26 mouse cellular contexts compared by ENCODE assay signal in the genomic region with DNA sequence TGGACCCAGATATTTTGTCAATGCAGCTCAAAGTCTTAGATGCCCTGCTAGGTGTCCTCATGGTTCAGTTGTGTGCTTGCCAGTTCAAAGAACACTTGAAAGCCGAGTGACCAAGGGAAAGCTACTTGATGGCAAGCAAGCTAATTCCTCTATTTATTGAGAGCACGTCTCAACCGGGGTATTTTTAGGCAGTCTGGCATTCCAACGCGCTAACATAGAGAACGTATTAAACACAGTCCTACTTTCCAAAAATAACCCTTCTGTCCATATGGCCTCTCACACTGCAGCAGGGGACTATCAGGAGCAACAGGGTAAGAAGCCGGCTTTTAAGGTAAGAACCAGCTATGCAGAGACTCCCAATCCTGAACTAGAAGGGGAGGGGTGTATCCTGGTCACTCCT.
DNase-seq lines count a peak whose midpoint lies in the region; ATAC-seq lines count a peak whose summit lies in the region.
"Had no signal": no experiment of that assay in that cellular context is flagged by ENCODE, and none has a peak within 500 bp of the region (broad histone marks: within the 10 kb centered on the region; RNA-seq: fewer than 3 reads in every experiment).

No protein-coding gene starts in this region.

- peak overlapping the region; percentile 41; the same call in 1 of the 2 replicates for H3K27ac ChIP-seq in heart, embryonic 12.5 days (ENCODE audit: poor library complexity, severe bottlenecking)
- no peak overlapping the region for H3K27ac ChIP-seq in midbrain, embryonic 16.5 days (ENCODE audit: low read length)
- H3K27ac ChIP-seq: embryonic facial prominence, embryonic 13.5 days; forebrain, embryonic 13.5 days; gastrocnemius, adult 2 months; left cerebral cortex, adult 2 months; liver, embryonic 13.5 days; neural tube, embryonic 15.5 days; stomach, embryonic 15.5 days had no signal

- no peak overlapping the region for H3K4me2 ChIP-seq in heart, embryonic 12.5 days
- H3K4me2 ChIP-seq in midbrain, embryonic 16.5 days (ENCODE audit: low read length), result no peak overlapping the region
- H3K4me2 ChIP-seq: embryonic facial prominence, embryonic 13.5 days; forebrain, embryonic 13.5 days; liver, embryonic 13.5 days; lung, embryonic 14.5 days; neural tube, embryonic 15.5 days; stomach, embryonic 15.5 days had no signal

- H3K4me3 ChIP-seq in heart, embryonic 12.5 days, result no peak overlapping the region
- no peak overlapping the region for H3K4me3 ChIP-seq in midbrain, embryonic 16.5 days (ENCODE audit: low read depth, low read length)
- H3K4me3 ChIP-seq: embryonic facial prominence, embryonic 13.5 days; erythroblast, embryonic 14.5 days; forebrain, embryonic 13.5 days; gastrocnemius, adult 2 months; left cerebral cortex, adult 2 months; liver, embryonic 13.5 days; neural tube, embryonic 15.5 days; stomach, embryonic 15.5 days had no signal

- peaks cover 8% of the 10 kb centered on the region; the same call in 1 of the 2 replicates for H3K4me1 ChIP-seq in heart, embryonic 12.5 days (replicated peaks)
- no peaks in the 10 kb centered on the region for H3K4me1 ChIP-seq in midbrain, embryonic 16.5 days (ENCODE audit: control insufficient read depth, insufficient read depth, low read length)
- H3K4me1 ChIP-seq: embryonic facial prominence, embryonic 13.5 days; liver, embryonic 13.5 days; neural tube, embryonic 15.5 days; stomach, embryonic 15.5 days had no signal

- no peak for DNase-seq in cerebellum, postnatal 4 days (ENCODE audit: low spot score in 2 of 2)
- DNase-seq in heart, adult 11 months, result no peak
- DNase-seq in cerebellum, postnatal 10 days, result peak; percentile 35 to 36
- DNase-seq in heart, postnatal 10 days, result peak; percentile 9 to 15
- DNase-seq in layer of hippocampus, adult 18-20 months (ENCODE audit: low spot score in 2 of 2), result no peak
- DNase-seq: adrenal gland, adult 8-10 months; embryo, embryonic 11 days; gastrocnemius, adult 2 months; kidney, postnatal 36 days; liver, embryonic 13.5 days; lung, embryonic 14.5 days; lung, postnatal 4 days; midbrain, embryonic 14.5 days; thymus, postnatal 36 days had no signal

- H3K9ac ChIP-seq in heart, embryonic 12.5 days, result no peak overlapping the region
- H3K9ac ChIP-seq in midbrain, embryonic 16.5 days (ENCODE audit: low read depth, low read length), result no peak overlapping the region
- H3K9ac ChIP-seq: embryonic facial prominence, embryonic 13.5 days; forebrain, embryonic 13.5 days; liver, embryonic 13.5 days; lung, embryonic 14.5 days; neural tube, embryonic 15.5 days; stomach, embryonic 15.5 days had no signal

- ATAC-seq in cerebellum, adult (ENCODE audit: insufficient number of reproducible peaks, low FRiP score, low TSS enrichment), result peak; percentile 52; the same call in 1 of the 2 replicates
- no peak for ATAC-seq in heart, embryonic 12.5 days (ENCODE audit: insufficient number of reproducible peaks, low FRiP score)
- ATAC-seq in midbrain, embryonic 16.5 days, result no peak
- ATAC-seq: activated CD4-positive, CD25-positive, alpha-beta regulatory T cell, adult 4 months; forebrain, embryonic 13.5 days; hindbrain, embryonic 16.5 days; intestine, embryonic 16.5 days had no signal

- H3K27me3 ChIP-seq in heart, embryonic 12.5 days (replicated peaks), result no peaks in the 10 kb centered on the region
- H3K27me3 ChIP-seq in midbrain, embryonic 16.5 days (ENCODE audit: control insufficient read depth, insufficient read depth, low read depth, low read length), result no peaks in the 10 kb centered on the region
- H3K27me3 ChIP-seq: embryonic facial prominence, embryonic 13.5 days; forebrain, embryonic 13.5 days; liver, embryonic 13.5 days; neural tube, embryonic 15.5 days; stomach, embryonic 15.5 days had no signal

- no peaks in the 10 kb centered on the region for H3K36me3 ChIP-seq in heart, embryonic 12.5 days
- H3K36me3 ChIP-seq in midbrain, embryonic 16.5 days (ENCODE audit: control insufficient read depth, insufficient read depth, low read length), result no peaks in the 10 kb centered on the region
- H3K36me3 ChIP-seq: embryonic facial prominence, embryonic 13.5 days; liver, embryonic 13.5 days; neural tube, embryonic 15.5 days; stomach, embryonic 15.5 days had no signal

- H3K9me3 ChIP-seq in heart, embryonic 12.5 days (replicated peaks), result no peaks in the 10 kb centered on the region
- no peaks in the 10 kb centered on the region for H3K9me3 ChIP-seq in midbrain, embryonic 16.5 days (replicated peaks; ENCODE audit: control insufficient read depth, low read length, poor library complexity, severe bottlenecking)
- H3K9me3 ChIP-seq: embryonic facial prominence, embryonic 13.5 days; forebrain, embryonic 13.5 days; neural tube, embryonic 15.5 days; stomach, embryonic 15.5 days had no signal

- intact Hi-C loops in heart, postnatal 10 days (cut with DNase I), result no loop called here

- WGBS in heart, embryonic 12.5 days, result 39% methylated on average over 7 of the region's 7 CpGs
- WGBS in midbrain, embryonic 16.5 days, result 81% methylated on average over 7 of the region's 7 CpGs

Comparison
In these comparisons a context has a peak if more than half of its experiments do, and no peak if none do; other contexts are left out.
1. DNase-seq: peak in cerebellum, postnatal 10 days (2 of 2) and heart, postnatal 10 days (2 of 2); none in cerebellum, postnatal 4 days (0 of 2), heart, adult 11 months (single experiment) and layer of hippocampus, adult 18-20 months (0 of 2).